Mouse (Mus musculus) thymus, postnatal 36 days (tissue): ENCODE results near the gene Zfp467.

Experiments used
- DNase-seq, 2 experiments: peaks; one replicate each; pipeline ENCODE4 v3.0.0; 2022; ENCODE audit warnings: mixed read lengths in 2 of 2

Zfp467 gene

GRCm38 (mm10) chr6:48445181-48446101, at the start of gene Zfp467:
Gene Zfp467 (minus strand): TSS chr6:48445825.
- peak; percentile 47 for DNase-seq

DNA sequence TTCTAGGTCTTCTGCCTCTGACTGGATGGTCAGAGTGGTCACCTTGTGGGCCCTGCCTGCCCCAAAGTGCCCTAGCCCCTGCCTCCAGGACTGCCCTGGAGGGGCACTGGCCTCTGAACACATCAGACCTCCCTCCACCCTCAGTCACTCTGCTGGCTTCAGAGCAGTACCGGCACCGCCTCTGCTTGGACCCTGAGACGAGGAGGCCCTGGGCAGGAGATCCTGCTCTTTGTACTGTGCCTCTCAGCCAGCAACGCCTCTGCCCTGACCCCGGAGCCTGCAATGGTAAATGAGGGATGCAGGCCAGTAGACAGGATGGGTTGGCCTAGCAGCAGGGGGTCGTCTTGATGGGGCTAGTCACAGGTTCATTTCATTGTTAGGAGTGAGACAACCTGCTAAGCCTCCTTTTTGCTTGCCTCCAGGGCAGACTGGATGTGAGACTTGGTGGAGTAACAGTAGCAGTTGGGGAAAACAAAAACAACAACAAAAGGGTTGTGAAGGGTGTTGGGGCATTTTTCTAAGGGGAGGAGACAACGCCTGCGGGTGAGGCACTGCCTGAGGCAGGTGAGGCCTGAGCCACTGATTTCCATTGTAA, 47.6 kb upstream of the Zfp467 start:
- no peak for DNase-seq

DNA sequence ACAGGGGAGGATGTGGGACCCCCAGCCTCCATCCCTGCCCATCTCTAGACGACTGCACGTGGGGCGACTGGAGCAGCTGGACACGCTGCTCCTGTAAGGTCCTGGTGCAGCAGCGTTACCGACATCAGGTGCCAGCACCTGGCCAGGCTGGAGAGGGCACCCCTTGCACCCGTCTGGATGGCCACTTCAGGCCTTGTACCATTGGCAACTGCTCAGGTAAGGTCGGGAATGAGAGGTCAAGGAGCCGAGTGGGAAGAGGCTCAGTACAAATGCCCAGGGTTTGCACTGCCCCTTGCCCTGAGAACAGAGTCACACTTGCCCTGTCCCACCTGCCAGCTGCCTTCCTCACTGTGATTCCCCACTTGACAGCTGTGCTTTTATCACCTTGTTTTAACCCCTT, 45.7 kb upstream of the Zfp467 start:
- DNase-seq: no peak

DNA sequence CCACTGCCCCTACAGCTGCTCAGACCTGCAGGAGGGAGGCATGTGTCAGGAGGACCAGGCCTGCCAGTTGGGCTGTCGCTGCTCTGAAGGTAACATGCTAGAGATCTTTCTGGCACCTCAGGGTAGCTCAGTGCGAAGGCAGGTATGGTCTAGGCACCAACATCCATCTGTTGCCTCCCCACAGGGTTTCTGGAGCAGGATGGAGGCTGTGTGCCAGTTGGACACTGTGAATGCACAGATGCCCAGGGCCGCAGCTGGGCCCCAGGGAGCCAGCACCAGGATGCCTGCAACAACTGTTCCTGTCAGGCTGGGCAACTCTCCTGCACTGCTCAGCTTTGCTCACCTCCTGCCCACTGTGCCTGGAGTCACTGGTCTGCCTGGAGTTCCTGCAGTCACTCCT, 44.1 kb upstream of the Zfp467 start:
- DNase-seq: no peak

DNA sequence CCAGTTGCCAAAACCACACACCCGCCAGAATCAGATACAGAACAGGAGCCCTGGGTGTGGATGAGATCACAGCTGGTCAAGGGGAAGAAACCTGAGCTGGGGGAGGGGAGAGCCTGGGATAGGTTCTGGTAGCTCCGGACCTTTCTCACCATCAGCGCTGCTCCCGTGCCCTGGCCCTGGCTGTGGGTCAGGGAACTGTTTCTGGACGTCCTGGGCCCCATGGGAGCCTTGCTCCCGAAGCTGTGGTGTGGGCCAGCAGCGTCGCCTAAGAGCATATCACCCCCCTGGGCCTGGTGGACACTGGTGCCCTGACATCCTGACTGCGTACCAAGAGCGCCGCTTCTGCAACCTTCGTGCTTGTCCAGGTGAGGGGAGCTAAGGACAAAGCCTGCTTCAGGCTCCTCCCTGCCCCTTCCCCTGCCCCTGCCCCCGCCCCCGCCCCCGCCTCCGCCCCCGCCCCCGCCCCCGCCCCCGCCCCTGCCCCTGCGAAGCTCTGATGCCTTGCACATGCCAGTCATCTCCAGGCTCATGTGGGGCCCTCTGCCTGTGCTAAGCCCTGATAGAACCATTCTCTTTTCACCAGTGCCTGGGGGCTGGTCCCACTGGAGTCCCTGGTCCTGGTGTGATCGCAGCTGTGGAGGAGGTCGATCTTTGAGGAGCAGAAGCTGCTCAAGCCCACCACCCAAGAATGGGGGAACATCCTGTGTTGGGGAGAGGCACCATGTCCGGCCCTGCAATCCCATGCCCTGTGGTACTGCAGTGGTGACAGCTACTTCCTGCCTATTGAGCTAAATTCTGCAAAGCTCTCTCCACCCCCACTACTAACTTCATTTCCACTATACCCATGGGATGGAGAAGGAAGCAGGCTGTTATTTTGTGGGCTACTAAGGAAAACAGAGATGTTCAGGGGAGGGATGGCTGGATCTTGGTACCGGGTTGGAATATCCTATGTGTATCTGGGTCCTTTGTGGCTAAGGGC, 42.4 kb upstream of the Zfp467 start:
- DNase-seq: no peak

GRCm38 (mm10) chr6:48482501-48482900, 36.9 kb upstream of the Zfp467 start:
- DNase-seq: no peak

DNA sequence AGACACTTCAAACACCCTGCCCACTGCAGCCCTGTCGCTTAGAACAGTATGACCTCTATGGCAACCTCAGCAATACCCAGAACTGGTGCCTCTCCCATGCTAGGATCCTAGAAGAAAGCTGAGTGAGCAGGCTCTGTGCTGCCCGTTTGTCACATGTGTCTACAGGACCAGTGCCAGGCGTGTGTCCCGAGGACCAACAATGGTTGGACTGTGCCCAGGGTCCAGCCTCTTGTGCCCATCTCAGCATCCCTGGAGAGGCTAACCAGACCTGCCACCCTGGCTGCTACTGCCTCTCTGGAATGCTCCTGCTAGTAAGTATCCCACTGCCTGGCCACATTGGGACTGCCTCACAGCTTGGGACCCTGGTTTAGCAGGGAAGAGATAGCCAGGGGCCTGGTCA, 32.8 kb upstream of the Zfp467 start:
- DNase-seq: no peak

DNA sequence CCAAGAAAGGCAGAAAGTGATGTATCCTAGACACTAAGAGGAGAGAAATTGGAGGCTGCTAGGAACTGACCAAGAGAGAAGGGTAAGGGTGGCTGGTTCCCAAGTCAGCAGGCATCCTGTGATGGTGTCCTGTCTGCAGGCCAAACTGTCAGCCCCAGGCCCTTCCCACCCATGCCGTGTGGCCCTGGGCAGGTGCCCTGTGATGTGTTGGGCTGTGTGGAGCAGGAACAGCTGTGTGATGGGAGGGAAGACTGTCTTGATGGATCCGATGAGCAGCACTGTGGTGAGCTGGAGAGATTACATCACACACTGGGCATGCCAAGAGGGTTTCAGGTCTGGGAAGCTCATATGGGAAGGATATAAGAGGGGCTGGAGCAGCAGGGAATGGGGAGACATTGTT, 25.1 kb upstream of the Zfp467 start:
- DNase-seq: no peak

DNA sequence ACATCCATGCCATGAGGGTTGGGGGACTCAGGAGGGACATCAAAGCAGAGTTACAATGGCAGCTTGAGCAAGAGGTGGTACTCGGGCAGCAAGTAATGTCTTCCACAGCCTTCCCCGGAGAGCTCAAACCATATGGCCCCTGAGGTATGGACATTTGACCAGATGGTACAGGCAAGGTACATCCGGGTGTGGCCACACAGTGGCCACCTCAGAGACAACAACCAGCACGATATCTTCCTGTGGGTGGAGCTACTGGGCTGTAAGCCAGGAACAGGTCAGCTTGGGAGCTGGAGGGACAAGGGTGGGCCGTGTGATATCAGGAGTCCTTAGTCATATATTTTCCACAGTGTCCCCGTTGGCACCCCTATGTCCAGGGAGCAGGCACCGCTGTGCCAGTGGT, 21.9 kb upstream of the Zfp467 start:
- no peak for DNase-seq

DNA sequence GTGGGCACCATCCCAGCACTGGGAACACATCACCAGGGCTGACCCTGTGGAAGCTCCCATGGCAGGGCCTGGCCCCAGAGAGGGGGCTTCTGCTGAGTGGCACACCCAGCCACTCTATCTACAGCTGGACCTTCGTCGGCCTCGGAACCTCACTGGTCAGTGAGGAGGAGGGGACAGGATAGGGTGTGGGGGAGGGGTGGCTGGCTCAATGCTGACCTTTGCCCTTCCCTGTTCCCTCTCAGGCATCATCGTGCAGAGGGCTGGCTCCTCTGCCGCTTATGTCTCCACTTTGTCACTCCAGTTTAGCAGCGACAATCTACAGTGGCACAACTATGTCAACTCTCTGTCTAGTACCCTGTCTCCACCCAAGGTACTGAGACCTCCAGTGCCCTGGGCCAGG, 21.1 kb upstream of the Zfp467 start:
- no peak for DNase-seq

- DNase-seq: no peak
Observed at GRCm38 (mm10) chr6:48464966-48465679, 19.5 kb upstream of the Zfp467 start.

DNA sequence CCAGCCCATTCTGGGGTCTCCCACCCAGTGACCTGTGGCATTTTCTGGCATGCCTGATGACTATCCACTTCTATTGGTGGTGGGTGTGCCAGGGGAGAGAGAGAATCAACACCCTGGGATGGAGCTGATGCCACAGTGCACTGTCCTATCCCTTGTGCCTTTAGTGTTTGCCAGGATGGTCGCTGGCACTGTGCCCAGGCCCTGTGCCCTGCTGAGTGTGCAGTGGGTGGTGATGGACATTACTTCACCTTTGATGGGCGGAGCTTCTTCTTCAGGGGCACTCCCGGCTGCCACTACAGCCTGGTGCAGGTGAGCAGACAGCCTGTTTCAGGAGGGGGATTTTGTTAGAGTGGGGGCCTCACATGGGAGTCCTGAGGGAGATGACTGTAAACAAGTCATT, 7.1 kb upstream of the Zfp467 start:
- no peak for DNase-seq

GRCm38 (mm10) chr6:48452151-48452550, 6.5 kb upstream of the Zfp467 start:
- no peak for DNase-seq

GRCm38 (mm10) chr6:48448527-48448926, 2.9 kb upstream of the Zfp467 start:
- DNase-seq: no peak

DNA sequence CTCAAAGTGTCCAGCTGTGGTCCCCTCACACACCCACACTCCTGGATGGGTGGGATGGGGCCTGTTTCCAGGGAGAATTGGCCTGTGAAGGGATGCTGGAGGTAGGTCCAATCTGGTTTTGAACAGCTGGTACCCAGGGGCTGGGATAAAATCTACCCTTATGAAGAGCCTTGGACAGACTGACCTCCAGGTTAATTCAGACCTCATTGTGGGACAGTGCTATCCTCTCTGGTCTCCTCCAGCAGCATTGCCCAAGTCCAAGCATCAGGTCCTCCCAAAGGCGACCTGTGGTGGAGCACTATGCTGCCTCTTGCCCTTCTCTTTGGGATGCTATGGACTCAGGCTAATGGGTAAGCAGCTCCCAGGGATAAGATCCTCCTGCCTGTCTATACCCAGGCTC, 2.3 kb upstream of the Zfp467 start, which contains the start of gene Sspo:
Sspo (plus strand) TSS at position 301 of the 400 bp plus-strand sequence.
- DNase-seq: no peak

- no peak for DNase-seq
Observed at GRCm38 (mm10) chr6:48446896-48447295, 1.3 kb upstream of the Zfp467 start.

DNA sequence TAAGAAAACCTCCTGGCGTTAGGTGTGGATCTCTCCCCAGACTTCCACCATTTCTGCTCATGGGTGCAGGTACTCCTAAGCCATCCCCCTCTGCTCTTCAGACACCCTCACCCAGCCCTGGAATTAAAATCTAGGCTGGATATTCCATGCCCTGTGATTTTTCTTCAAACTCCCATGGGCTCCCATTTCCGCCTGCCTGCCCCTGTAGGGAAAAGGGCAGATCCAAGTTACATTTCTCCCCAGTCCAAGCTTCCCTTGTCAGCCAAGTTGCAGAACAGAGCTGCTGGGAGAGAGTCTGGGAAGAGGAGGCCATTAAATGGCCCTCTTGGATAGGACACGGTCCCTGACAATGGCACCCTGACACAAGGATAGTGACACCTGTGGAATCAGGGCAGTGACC, 631 bp upstream of the Zfp467 start:
- no peak for DNase-seq

DNA sequence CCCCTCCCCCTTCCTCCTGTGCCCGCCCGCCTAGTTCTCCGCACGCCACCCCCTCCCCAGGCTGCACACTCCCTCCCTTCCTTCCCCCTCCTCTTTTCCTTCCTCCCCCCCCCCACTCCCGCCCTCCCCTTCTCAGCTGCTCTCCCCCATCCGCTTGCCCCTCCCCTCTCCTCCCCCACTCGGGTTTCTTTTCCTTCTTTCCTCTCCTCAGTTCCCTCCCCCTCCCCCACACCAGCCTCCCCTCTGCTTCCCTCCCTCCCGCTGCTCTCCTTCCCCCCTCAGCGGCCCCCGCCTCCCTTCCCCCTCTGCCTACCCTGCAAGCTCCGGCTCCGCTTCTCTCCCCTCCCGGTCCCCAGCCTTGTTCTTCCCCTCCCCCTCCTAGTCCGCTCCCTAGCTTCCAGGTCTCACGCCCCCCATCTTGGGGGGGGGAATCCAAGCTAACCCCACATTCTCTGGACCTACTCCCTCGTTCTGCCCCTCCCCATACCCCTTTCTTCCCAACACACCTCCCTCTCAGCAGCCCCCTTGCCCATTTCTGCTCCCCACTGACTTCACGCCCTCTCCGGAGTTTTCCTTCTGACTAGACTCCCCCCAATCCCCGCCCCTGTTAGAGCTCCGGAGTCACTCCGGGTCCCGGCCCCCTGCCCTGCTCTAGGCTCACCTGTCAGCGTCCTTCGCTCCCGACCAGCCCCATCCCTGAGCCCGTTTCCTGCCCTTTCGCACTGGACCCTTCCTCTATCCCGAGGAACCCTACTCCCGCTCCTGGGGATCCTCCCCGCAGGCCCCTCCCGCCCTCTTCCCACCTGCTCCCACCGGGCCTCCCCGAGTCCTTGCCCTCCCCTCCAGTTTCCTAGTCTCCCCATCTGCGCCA, 1.1 kb downstream of the Zfp467 start:
- peak in 1 of 2 experiments; percentile 62 for DNase-seq

DNA sequence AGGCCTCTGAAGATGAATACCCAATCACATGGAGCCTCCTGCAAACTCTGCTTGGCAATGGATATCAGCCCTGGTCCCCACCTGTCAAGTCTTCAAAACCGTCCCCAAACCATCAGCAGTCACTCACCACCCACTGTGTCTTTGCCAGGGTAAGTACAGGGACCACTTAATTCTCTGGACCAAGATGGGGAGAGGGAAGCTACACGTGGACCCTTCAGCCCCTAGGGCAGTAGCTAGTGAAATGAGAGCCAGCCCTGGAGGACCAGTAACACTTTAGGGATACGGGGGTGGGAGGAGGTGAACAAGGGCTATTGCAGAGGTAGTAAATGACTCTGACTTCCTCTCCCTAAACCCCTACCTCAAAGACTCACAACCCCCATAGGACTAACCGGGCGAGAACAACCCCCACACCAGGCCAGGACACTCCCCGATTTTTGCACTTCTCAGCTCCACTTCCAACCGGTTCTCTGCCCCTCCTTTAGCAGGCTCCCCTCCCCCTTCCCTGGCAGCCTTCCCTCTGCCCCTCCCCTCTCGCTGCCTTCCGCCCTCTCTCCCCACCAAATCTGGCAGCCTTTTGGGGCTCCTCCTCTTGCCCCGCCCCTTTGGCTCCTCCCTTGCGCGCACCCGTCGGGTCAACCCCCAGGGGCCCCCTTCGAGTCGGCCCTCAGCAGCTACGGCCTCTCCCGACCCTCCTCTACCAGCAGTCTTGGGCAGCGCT, 1.9 kb downstream of the Zfp467 start:
- peak; percentile 92 to 94 for DNase-seq

GRCm38 (mm10) chr6:48440306-48441014, 5.2 kb downstream of the Zfp467 start:
- DNase-seq: no peak
